Mouse (Mus musculus) liver, postnatal 0 days (tissue): Measurements from ENCODE around the gene Olfr523. TPM values are rescaled to one million over a fixed set of nuclear protein-coding genes. Genes with fewer than 3 reads are reported as not detected.

Experiments
- ATAC-seq: fragments of 200-750 bp; cut with Nextera tagmentation; 2 replicates; pipeline ENCODE4 v1.8.0; 2017; ENCODE audit warnings: mild to moderate bottlenecking, moderate library complexity
- DNase-seq: peaks from one replicate; pipeline ENCODE4 v3.0.0-alpha.2; 2016
- H3K27ac ChIP-seq: fragments of 300-500 bp; sonication (generic); 2 replicates; pipeline ENCODE4 v1.5.1; 2014; ENCODE audit warnings: antibody characterized with exemption, moderate library complexity, mild to moderate bottlenecking, low read depth
- H3K27me3 ChIP-seq: fragments of 300-500 bp; sonication (generic); 2 replicates; pipeline ENCODE4 v1.6.1; 2014; ENCODE audit warnings: low read length, control low read depth, mixed read lengths; ENCODE audit not compliant: insufficient read depth
- H3K36me3 ChIP-seq: fragments of 300-500 bp; sonication (generic); replicated peaks from 2 replicates; pipeline ENCODE4 v1.6.1; 2014; ENCODE audit warnings: mild to moderate bottlenecking, control low read depth, low read length, moderate library complexity, mixed read lengths; ENCODE audit not compliant: insufficient read depth
- H3K4me1 ChIP-seq: fragments of 300-500 bp; sonication (generic); 2 replicates; pipeline ENCODE4 v1.6.1; 2014; ENCODE audit warnings: antibody characterized with exemption, mild to moderate bottlenecking, control low read depth; ENCODE audit not compliant: insufficient read depth
- H3K4me2 ChIP-seq: fragments of 300-500 bp; sonication (generic); 2 replicates; pipeline ENCODE4 v1.6.1; 2014; ENCODE audit warnings: low read depth, mild to moderate bottlenecking, low read length, moderate library complexity, mixed read lengths
- H3K4me3 ChIP-seq: fragments of 300-500 bp; sonication (generic); 2 replicates; pipeline ENCODE4 v1.5.1; 2014; ENCODE audit warnings: low read depth, low read length
- H3K9ac ChIP-seq: fragments of 300-500 bp; sonication (generic); replicated peaks from 2 replicates; pipeline ENCODE4 v1.6.1; 2014; ENCODE audit warnings: mild to moderate bottlenecking, moderate library complexity
- H3K9me3 ChIP-seq: fragments of 300-500 bp; sonication (generic); 2 replicates; pipeline ENCODE4 v1.6.1; 2016; ENCODE audit warnings: mild to moderate bottlenecking, control low read depth, low read length, mixed read lengths
- CTCF ChIP-seq: sonication (generic); IDR thresholded peaks from 2 replicates; pipeline ENCODE4 v1.5.1; 2016; ENCODE audit warnings: antibody characterized with exemption, low read depth
- EP300 ChIP-seq: IDR thresholded peaks from 2 replicates; pipeline ENCODE4 v1.6.1; 2016; ENCODE audit warnings: antibody characterized with exemption, low read depth, mild to moderate bottlenecking
- WGBS: fragments of 180-500 bp; shearing (Covaris S2); extraction: QIAGEN DNeasy Blood & Tissue Kit; methylation state at CpG from one replicate; pipeline ENCODE4 v1.1.7; 2014; ENCODE audit not compliant: insufficient replicate concordance; 5-methylcytosine and 5-hydroxymethylcytosine counted together
- polyA plus RNA-seq: library from polyadenylated mRNA; unstranded; fragments of >200 nt; fragmentation: Nextera tagmentation; extraction: Ambion mirVana; gene quantifications from 2 replicates; pipeline ENCODE4 v1.2.1, GENCODE M21; 2015

The Olfr523 gene
- polyA plus RNA-seq, 1 experiment from 2014 or later: not detected

GRCm38 (mm10) chr7:140201090-140201489 lies 28.1 kb downstream of the Olfr523 start:
- WGBS: 64% methylated on average over 4 of the region's 4 CpGs
- Histone ChIP-seq H3K9me3 (no peaks in the 10 kb centered on the region), H3K9ac (no peak overlapping the region), H3K4me1 (no peaks in the 10 kb centered on the region), H3K36me3 (no peaks in the 10 kb centered on the region), H3K4me2 (no peak overlapping the region), H3K27ac (no peak overlapping the region), H3K4me3 (no peak overlapping the region), H3K27me3 (no peaks in the 10 kb centered on the region)
- TF ChIP-seq CTCF: no peak
- no peak for TF ChIP-seq EP300
- DNase-seq (no peak), ATAC-seq (no peak)

- DNase-seq: no peak
- H3K36me3 ChIP-seq: no peaks in the 10 kb centered on the region
- no peak within 1 kb of the TSS for H3K27ac ChIP-seq
- H3K4me1 ChIP-seq: no peaks in the 10 kb centered on the region
- no peak for ATAC-seq
- TF ChIP-seq CTCF (no peak), EP300 (no peak)
- no peak within 1 kb of the TSS for H3K4me3 ChIP-seq
- no peak within 1 kb of the TSS for H3K4me2 ChIP-seq
- no peak within 1 kb of the TSS for H3K9ac ChIP-seq
- no peaks in the 10 kb centered on the region for H3K9me3 ChIP-seq
- H3K27me3 ChIP-seq: no peaks in the 10 kb centered on the region
Observed at GRCm38 (mm10) chr7:140205864-140206263, 32.8 kb downstream of the Olfr523 start, which contains the start of gene Olfr524. Olfr524 (minus strand) TSS chr7:140205964.

DNA sequence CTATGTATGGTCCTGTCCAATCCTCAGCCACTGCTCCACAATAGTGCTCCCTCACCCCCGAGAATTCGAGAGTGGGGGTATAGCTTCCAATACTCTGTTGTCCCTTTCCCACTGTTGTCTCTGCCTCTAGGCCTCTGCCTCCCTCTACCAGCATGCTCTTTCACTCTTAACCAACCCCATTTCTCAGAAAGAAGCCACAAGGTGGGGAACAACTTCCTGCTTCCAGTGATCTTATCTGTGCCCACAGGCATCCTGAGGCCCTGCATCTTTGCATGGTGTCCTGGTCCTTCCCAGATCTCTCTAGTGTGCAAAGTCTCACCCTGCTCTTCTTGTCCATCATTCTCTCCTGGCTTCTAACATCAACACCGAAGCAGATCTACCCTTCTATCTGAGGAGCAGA lies 33.9 kb downstream of the Olfr523 start:
- Histone ChIP-seq H3K9ac (no peak overlapping the region), H3K4me1 (no peaks in the 10 kb centered on the region), H3K4me3 (no peak overlapping the region), H3K27me3 (no peaks in the 10 kb centered on the region), H3K9me3 (no peaks in the 10 kb centered on the region), H3K36me3 (no peaks in the 10 kb centered on the region), H3K27ac (no peak overlapping the region), H3K4me2 (no peak overlapping the region)
- ATAC-seq (no peak), DNase-seq (no peak)
- WGBS: 51% methylated on average over 3 of the region's 3 CpGs
- TF ChIP-seq EP300 (no peak), CTCF (no peak)

DNA sequence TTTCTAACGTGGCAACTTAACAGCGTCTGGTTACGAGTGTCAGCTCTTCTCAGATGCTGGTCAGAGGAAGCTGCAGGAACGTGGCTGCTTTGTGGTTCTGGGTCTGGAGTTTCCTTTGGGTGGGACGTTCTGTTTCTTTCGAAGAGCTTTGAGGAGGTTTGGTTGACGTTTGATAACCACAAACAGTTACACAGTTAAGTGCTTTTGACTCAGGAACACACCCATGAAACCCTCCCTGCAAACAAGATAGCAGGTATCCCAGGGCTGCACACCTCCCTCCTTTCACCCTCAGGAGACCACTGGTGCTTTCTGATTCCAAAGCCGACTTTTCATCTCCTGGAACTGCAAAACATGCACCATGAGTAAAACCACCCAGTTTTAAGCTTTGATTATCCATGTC lies 35.1 kb downstream of the Olfr523 start:
- H3K36me3 ChIP-seq: no peaks in the 10 kb centered on the region
- H3K9me3 ChIP-seq: no peaks in the 10 kb centered on the region
- no peak overlapping the region for H3K27ac ChIP-seq
- no peak overlapping the region for H3K9ac ChIP-seq
- H3K4me1 ChIP-seq: no peaks in the 10 kb centered on the region
- DNase-seq (no peak), ATAC-seq (peak; percentile 78)
- 28% methylated on average over 8 of the region's 8 CpGs for WGBS
- no peaks in the 10 kb centered on the region for H3K27me3 ChIP-seq
- no peak overlapping the region for H3K4me2 ChIP-seq
- TF ChIP-seq CTCF (no peak), EP300 (peak; percentile 90)
- H3K4me3 ChIP-seq: no peak overlapping the region

DNA sequence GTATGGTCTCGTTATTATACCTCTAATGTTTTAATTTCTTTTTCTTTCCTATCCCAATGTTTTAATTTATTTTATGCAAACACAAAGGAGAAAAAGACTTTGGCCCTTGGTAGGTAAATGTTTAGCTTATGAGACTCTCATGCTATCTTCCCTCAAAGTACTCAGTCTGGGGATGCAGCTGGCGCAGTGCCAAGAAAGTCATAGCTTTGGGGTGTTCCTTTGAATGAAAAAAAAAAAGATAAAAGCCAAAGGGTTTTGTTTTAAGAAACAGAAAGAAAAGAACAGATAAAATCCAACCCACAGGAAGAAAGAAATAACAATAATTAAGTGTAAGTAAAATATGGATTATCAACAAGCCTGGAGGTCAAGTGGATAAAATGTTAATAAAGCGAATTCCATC lies 35.7 kb downstream of the Olfr523 start:
- DNase-seq: no peak
- no peaks in the 10 kb centered on the region for H3K36me3 ChIP-seq
- no peaks in the 10 kb centered on the region for H3K9me3 ChIP-seq
- no peaks in the 10 kb centered on the region for H3K27me3 ChIP-seq
- ATAC-seq: no peak
- no peak overlapping the region for H3K9ac ChIP-seq
- no peaks in the 10 kb centered on the region for H3K4me1 ChIP-seq
- no peak overlapping the region for H3K4me2 ChIP-seq
- no peak overlapping the region for H3K27ac ChIP-seq
- no peak overlapping the region for H3K4me3 ChIP-seq
- 46% methylated on average over 3 of the region's 3 CpGs for WGBS
- TF ChIP-seq CTCF (no peak), EP300 (no peak)

DNA sequence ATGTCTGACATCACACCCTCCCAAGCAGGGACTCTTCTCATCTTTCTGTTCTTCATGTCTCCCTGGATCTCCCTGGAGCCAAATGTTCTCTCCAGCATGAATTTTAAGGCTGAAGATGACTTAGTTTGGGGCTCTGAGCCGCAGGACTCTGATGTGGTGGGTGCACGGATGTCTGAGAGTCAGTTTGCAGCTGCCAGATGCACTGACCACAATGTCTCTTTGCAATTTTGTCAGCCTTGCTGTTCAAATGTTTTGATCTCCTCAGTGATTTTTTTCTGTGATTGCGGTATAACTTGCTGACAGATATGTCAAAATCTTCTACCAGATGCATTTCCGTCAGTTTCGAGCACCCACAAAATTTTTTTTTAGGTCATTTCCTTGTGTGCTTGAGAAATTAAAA lies 40.8 kb downstream of the Olfr523 start:
- no peak for DNase-seq
- ATAC-seq: no peak

DNA sequence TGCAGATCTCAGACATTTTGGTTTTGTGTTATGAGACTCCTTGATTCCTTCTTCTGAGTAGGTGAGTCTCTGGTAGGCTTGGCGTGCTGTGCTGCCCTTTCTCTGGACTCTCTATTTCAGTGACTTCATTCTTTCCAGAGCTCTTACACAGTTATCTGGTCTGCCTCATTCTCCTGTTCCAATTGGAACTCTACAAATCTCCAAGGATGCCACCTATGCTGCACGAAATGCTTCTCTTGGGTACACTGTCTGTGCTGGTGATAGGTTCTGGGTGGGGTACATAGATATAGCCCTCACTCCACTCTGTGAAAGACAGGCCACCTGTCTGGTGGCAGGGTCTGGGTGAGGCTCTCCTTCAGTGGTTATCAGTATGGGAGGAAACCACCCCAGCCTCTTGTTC lies 45.0 kb downstream of the Olfr523 start, which contains the start of gene Cd163l1:
TSS of gene Cd163l1 (plus strand) at position 301 of the 400 bp plus-strand sequence.
- H3K9ac ChIP-seq: no peak within 1 kb of the TSS
- ATAC-seq (no peak), DNase-seq (no peak)
- no peaks in the 10 kb centered on the region for H3K9me3 ChIP-seq
- H3K27ac ChIP-seq: no peak within 1 kb of the TSS
- H3K4me1 ChIP-seq: no peaks in the 10 kb centered on the region
- no peak for TF ChIP-seq EP300
- no peak for TF ChIP-seq CTCF
- no peaks in the 10 kb centered on the region for H3K27me3 ChIP-seq
- 58% methylated on average over 2 of the region's 2 CpGs for WGBS
- H3K4me3 ChIP-seq: no peak within 1 kb of the TSS
- no peak within 1 kb of the TSS for H3K4me2 ChIP-seq
- no peaks in the 10 kb centered on the region for H3K36me3 ChIP-seq

More for the DNA sequence above, 40.8 kb downstream of the Olfr523 start:
- H3K9me3 ChIP-seq: no peaks in the 10 kb centered on the region
- no peak overlapping the region for H3K4me2 ChIP-seq
- no peak overlapping the region for H3K27ac ChIP-seq
- no peaks in the 10 kb centered on the region for H3K27me3 ChIP-seq
- TF ChIP-seq CTCF: no peak
- no peak for TF ChIP-seq EP300
- no peak overlapping the region for H3K4me3 ChIP-seq
- H3K9ac ChIP-seq: no peak overlapping the region
- 69% methylated on average over 5 of the region's 5 CpGs for WGBS
- no peaks in the 10 kb centered on the region for H3K36me3 ChIP-seq
- H3K4me1 ChIP-seq: no peaks in the 10 kb centered on the region
